Mouse (Mus musculus) left cerebral cortex, adult 11 months (tissue): ENCODE measurements around the gene Tac2.

ENCODE experiments used
- DNase-seq: peaks from one replicate; pipeline ENCODE4 v3.0.0; 2022; ENCODE audit warnings: low spot score

Gene Tac2

DNA sequence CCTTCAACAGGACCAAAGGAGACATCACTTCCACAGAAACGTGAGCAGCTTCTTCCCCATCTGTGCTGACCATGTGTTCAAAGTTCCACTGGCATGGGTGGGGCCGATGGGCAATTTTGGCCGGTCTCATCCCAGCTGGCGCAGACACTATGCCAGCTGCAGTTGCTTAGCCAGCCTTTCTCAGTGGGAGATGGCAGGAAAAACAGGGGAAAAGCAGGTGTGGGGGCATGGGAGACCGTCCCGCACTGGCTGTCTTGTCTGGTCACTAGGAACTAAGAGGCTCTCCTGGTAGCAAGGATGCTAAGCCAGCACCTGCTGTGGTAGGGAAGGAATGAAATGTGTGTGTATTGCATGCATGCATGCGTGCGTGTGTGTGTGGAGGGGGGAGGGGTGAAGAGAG is 4.2 kb downstream of the Tac2 start:
- DNase-seq, result no peak

DNA sequence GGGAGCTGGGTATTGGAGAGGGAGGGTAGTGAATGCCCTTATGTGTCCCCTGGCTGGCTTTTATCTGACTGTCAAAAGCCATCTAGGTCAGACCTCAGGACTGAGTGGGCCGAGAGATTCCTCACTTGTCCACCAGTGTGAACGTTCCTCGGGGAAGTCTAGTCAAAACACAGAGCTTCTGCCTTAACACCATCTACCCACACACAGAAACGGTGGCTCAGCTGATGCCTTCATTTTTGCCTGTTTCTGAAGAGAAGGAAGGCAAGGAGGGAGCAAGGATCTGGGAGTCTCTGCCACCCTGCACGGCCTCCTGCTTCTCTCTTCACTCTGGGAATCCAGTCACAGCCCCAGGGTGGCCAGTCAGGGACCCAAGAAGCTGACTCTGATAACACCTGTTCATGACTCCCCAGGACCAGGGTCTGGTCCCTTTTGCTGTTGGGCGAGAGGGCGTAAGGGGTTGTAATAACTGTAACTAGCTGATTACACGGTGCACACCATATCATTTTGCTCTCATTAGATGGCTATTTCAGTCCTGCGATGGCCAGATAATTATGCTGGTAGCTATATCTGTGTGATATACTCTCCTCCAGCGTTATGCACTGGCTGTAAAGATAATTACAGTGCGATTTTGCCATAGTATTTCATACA is 6.1 kb downstream of the Tac2 start:
- DNase-seq, result no peak

- DNase-seq, result no peak
Measured at GRCm38 (mm10) chr10:127730933-127731310, 6.6 kb downstream of the Tac2 start.

DNA sequence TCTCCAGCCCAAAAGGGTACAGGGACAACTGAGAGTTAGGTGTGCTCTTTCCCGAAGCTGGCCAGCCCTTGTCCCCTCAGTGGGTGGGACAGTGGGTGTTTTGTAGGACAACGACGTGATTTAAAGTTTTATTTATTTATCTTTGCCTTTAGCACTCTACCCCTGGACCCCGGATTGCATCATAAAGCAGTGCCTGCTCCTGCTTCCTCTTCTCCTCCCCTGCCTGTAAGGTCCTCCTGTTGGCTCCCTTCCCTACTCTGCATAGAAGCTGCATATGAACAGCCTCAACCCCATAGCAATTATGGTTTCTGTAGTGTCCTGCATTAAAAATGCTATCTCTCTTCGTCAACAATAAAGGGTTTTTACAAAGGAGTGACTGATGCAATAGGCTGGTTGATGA is 7.1 kb downstream of the Tac2 start:
- no peak for DNase-seq

DNA sequence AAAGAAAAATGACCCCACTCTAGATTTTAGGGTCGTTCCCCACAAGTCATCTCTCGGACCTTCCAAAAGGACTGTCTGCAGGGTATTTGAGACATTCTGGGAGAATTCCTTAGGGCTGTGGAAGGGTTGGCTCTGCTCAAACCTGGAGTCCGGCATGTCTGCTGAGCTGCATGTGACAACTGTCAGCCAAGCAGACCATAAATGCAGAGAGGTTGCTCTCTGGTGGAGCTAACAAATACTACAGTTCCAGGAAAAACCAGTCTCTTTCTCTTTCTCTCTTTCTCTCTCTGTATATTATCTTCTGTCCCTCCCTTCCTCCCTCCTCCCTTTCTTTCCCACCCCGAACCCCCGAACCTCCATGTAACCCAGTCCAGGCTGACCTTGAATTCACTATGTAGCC is 10.2 kb downstream of the Tac2 start:
- no peak for DNase-seq

GRCm38 (mm10) chr10:127736266-127736665 is 12.0 kb downstream of the Tac2 start:
- DNase-seq, result no peak

DNA sequence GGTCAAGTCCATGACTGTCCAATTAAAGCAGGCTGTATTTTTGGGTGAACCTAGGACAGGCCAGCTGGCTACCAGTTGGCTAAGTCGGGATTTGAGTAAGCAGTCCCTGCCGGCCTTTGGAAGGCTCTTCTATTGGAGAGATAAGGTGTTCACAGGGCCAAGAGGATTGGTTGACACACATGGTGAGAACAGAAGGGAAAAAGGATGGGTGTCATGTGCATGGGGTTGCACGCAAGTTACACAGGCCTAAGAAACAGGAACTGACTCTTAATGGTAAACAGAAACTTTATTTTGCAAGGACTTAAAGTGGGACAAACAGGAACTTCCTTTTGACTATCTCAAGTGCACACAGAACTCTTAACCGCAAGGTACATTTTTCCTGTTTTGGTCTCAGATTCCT is 12.6 kb downstream of the Tac2 start:
- no peak for DNase-seq

DNA sequence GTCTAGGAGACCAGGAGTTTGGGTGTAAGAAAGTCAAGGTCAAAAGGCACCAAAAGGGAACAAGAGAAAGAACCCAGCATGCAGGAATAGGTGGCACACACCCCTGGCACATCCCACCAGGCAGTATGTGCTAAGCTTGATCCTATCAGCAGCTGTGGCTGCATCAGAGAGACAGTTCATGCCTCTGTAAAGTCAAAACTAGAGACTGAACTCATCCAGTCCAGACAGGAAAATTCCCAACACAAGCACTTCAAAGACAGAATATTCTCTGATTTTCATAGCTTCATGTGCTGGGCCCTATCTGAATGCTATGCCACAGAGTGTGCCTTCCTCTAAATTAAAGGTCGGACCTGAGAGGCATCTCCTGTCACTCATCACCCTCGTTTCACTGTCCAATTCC is 13.3 kb downstream of the Tac2 start:
- no peak for DNase-seq

GRCm38 (mm10) chr10:127738151-127738882 is 14.0 kb downstream of the Tac2 start:
- DNase-seq, result no peak

DNA sequence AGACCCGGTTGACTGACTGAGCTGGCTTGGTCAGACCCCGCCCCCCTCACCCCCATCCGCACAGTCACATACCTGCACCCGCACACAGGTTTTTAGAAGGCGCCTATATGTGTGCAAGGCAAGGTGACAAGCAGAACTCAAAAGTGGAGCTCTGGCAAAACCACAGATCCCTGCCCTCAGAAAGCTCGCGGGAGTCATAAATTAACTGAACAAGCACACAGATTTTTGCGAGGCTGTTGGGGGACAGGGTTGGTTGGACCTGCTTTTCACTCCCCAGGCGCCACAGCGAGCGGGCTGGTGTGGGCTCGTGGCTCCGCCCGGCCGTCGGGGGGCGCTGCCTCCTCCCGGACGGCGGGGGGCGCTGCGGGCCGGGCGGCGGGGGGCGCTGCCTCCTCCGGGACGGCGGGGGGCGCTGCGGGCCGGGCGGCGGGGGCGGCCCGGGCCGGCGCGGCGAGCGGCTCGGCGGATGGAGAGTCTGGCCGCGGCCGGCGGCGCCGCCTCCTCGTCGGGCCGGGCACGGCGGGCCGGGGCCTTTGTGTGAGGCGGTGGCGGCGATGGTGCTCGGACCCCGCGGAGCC is 14.9 kb downstream of the Tac2 start, which contains the start of gene Zbtb39:
Zbtb39 (plus strand) TSS at position 456 of the 578 bp plus-strand sequence.
- peak; percentile 54 for DNase-seq

DNA sequence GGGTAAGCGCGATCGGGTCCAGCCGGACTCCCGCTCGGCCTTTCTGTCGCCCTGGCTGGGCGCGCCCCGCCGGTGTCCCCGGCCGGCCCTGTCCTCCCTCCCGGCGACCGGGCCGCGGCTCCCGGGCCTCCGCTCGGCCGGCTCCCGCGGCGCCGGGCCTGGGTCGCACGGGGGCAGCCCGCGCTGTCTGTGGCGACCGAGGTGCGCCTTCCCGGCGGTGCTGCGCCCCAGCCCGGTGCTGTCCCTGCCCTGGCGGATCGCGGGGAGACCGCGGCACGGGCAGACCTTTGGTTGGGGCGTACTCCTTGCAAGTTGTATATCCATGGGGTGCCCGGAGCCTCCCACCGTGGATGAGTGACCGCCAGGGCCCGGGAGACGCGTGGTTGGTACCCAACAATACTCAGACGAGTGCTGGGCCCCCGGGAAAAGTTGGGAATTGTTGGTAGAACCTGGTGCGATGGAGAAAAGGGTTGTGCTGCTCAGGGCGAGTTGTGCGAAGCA is 15.4 kb downstream of the Tac2 start:
- DNase-seq, result no peak

- DNase-seq, result no peak
Measured at GRCm38 (mm10) chr10:127744661-127745060, 20.4 kb downstream of the Tac2 start.

DNA sequence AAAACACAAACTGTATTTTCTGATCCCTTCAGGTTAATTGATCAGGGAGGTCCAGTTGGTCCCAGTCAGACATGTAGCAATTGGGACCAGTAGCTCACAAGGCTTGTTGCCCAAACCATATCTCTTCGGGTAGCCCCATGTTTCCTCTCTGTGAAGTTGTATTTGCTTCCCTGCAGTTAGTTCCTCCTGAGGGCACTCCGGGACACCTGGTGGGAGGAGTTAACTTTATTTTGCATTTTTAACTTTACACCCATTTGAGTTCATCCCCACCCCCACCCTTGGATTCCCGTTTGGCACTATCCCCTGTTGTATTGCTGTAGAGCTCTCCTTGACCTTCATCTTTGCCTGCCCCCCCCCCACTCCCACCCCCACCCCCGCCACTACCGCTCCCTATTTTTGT is 21.6 kb downstream of the Tac2 start:
- no peak for DNase-seq

DNA sequence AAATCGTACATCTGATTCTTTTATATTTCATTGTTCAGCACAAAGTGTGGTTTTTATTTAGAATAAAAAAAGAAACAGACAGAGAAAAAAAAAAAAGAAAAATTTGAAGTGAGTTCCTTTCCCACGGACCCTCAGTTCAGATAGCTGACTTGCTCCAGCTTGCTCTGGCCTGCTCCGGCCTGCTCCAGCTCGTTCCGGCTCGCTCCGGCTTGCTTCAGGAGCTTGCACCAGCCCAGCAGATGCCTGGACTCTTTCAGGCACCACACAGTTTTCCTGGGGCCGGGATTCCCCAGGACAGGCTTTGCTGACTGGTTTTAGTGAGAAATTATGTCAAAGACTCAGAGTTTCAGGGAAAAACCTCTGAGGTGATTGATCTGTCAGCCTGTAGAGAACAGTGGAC is 23.0 kb downstream of the Tac2 start:
- no peak for DNase-seq

- DNase-seq, result no peak
Measured at GRCm38 (mm10) chr10:127748847-127749612, 24.8 kb downstream of the Tac2 start.

DNA sequence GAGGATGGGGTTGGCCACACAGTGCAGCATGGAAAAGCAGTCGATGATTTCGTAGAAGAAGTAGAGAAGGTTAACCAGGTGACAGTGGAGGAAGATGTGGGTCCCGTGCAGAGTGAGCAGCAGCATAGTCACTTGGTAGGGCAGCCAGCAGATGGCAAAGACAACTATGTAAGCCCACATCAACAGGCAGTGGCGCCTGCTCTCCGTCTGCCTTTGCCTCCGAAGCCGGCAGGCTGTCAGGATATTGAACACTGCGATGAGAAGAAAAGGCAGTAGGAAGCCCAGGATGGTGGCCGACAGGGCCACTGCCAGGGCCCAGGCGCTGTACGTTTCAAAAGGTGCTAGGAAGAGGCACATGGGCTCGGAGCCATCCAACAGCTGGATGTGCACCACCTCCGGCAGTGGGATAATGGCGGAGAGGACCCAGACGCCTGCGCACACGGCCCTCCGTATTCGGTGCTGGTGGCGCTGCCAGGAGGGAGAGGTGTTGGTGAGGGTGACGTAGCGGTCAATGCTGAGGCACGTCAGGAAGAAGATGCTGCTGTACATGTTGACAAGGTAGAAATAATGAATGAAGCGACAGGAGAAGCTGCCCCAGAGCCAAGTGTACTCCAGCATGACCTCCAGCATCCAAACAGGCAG is 26.0 kb downstream of the Tac2 start:
- no peak for DNase-seq

DNA sequence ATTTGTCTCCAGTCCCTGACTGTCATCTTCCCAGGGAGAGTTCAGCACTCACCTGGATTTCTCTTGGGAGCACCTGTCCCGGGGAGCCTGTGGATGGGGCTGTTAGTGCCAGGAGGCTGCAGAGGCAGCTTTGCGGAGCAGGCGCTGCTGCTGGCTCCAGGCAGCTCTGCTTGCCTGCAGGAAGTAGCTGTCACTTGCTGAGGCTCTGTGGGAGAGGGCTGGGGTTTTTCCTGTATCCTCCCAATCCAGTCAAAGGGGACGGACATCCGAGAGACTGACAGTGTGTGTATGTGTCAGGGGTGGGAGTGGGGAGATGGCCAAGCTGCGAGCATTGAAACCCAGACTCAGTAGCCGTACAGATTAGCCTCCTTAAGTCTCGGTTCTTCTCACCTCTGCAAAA is 27.3 kb downstream of the Tac2 start, which contains the start of gene Gpr182:
Gpr182 (minus strand) TSS at position 185 of the 400 bp plus-strand sequence.
- DNase-seq, result no peak

DNA sequence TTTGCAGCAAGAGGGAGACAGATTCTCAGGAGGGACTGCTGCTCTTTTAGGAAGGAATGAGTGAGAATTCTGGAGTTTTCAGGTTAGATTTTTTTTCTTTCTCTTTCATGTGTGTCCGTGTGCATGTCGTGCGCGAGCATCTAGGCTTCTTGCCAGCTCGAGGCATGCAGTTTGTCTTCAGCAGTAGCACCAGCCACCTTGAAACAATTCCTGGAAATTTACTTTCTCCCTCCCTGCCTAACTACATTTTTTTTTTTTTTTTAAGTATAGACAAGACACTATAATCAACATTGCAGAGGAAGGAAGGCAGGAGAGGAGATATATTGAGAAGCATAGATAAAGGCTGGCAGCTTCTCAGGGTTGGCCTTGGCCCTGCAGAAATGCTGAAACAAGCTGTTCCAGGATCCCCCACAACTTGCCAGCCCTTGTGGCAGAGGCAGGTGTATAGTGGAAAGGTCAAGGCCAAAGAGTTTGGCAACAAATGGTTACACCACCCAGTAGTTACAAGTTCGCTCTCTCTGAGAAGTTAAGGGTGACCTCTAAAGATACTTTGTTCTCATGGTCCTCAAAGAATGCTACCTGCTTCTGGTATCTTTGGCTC is 30.4 kb downstream of the Tac2 start:
- no peak for DNase-seq

GRCm38 (mm10) chr10:127755246-127755645 is 31.0 kb downstream of the Tac2 start:
- no peak for DNase-seq

DNA sequence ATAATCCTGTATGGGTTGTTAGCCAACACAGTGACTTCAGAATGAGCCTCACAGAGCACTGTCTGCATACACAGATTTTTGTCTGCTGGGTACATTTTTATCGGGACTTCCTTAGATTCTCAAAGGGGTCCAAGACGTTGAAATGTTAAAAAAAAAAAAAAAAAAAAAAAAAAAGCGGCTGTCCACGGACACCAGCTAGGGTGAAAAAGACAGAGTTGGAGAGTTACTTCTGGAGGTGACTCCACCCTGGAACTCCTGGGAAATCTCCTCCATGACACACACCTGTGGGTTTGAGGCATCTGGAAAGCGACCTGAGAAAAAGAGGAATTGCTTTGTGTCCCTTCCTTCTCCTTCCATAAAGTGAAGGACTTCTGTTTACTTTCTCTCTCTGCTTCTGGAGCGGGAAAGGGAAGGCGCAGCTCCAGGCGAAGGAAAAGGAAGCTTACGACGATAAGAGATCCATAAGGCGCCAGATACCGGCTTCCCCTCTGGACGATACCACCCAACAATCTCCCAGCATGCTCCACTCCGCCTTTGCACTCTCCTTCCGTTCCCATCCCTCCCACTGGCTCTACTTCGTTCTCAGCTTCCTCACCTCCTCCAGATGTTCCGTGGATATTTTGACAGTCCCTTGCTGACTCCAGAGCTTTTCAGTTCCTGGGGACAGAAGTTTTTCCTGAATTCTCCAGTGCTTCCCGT is 31.6 kb downstream of the Tac2 start:
- no peak for DNase-seq
